Mouse (Mus musculus) limb, embryonic 10.5 days (tissue): ENCODE measurements around the gene Atp5d. TPM values are rescaled to one million over a fixed set of nuclear protein-coding genes. Genes with fewer than 3 reads are reported as not detected.
A peak's percentile ranks its signal among the peaks of the same experiment; 100 is the strongest.

Source experiments
- DNase-seq: peaks from one replicate; pipeline ENCODE4 v3.0.0-alpha.2; 2017; ENCODE audit warnings: low spot score
- H3K27ac ChIP-seq: fragments of 300-500 bp; sonication (generic); 2 replicates; pipeline ENCODE4 v1.5.1; 2016; ENCODE audit warnings: mild to moderate bottlenecking
- H3K27me3 ChIP-seq: fragments of 300-500 bp; sonication (generic); 2 replicates; pipeline ENCODE4 v1.6.1; 2016; ENCODE audit warnings: low read depth, mild to moderate bottlenecking; ENCODE audit not compliant: poor library complexity, severe bottlenecking
- H3K36me3 ChIP-seq: fragments of 300-500 bp; sonication (generic); 2 replicates; pipeline ENCODE4 v1.6.1; 2016; ENCODE audit warnings: mild to moderate bottlenecking, moderate library complexity
- H3K4me1 ChIP-seq: fragments of 300-500 bp; sonication (generic); 2 replicates; pipeline ENCODE4 v1.6.1; 2016
- H3K4me3 ChIP-seq: fragments of 300-500 bp; sonication (generic); 2 replicates; pipeline ENCODE4 v1.5.1; 2016; ENCODE audit warnings: mild to moderate bottlenecking, moderate library complexity
- H3K9me3 ChIP-seq: fragments of 300-500 bp; sonication (generic); replicated peaks from 2 replicates; pipeline ENCODE4 v1.6.1; 2016; ENCODE audit warnings: mild to moderate bottlenecking
- WGBS: fragments of 180-500 bp; shearing (Covaris S2); methylation state at CpG from one replicate; pipeline ENCODE4 v1.1.7; 2016; 5-methylcytosine and 5-hydroxymethylcytosine counted together
- polyA plus RNA-seq: library from polyadenylated mRNA; unstranded; fragments of >200 nt; fragmentation: Nextera tagmentation; extraction: Ambion mirVana; gene quantifications from 2 replicates; pipeline ENCODE4 v1.2.1, GENCODE M21; 2016

Atp5d gene
- polyA plus RNA-seq = 487 and 503 TPM in 2 replicates

GRCm38 (mm10) chr10:80138553-80139438 lies at the start of gene Atp5d:
Gene Atp5d, plus strand, starts transcription at chr10:80138632.
- 0 out of 2 replicates have a peak, but pooled peaks cover 2% of the 10 kb centered on the region for H3K9me3 ChIP-seq
- under 1% methylated on average over 87 of the region's 94 CpGs for WGBS
- peak within 1 kb of the TSS; percentile 88 for H3K27ac ChIP-seq
- DNase-seq = peak; percentile 62
- peaks cover 33% of the 10 kb centered on the region for H3K36me3 ChIP-seq
- H3K4me3 ChIP-seq = peak within 1 kb of the TSS; percentile 85
- H3K4me1 ChIP-seq = peaks cover 67% of the 10 kb centered on the region
- peaks cover 67% of the 10 kb centered on the region for H3K27me3 ChIP-seq

- 61% methylated on average over 4 of the region's 4 CpGs for WGBS
- no peak for DNase-seq
- Histone ChIP-seq H3K4me1 (peaks cover 7% of the 10 kb centered on the region), H3K27me3 (no peaks in the 10 kb centered on the region), H3K4me3 (0 out of 2 replicates have a peak overlapping the region, but pooled peaks have one; percentile 5), H3K36me3 (peaks cover 31% of the 10 kb centered on the region), H3K27ac (no peak overlapping the region; the same call in 1 of the 2 replicates), H3K9me3 (no peaks in the 10 kb centered on the region)
Observed at GRCm38 (mm10) chr10:80089146-80089545, 49.3 kb upstream of the Atp5d start.

GRCm38 (mm10) chr10:80091527-80091926 lies 46.9 kb upstream of the Atp5d start:
- H3K27ac ChIP-seq = no peak overlapping the region
- no peaks in the 10 kb centered on the region for H3K27me3 ChIP-seq
- WGBS = 93% methylated on average over 6 of the region's 6 CpGs
- H3K9me3 ChIP-seq = no peaks in the 10 kb centered on the region
- no peak overlapping the region for H3K4me3 ChIP-seq
- no peak for DNase-seq
- H3K36me3 ChIP-seq = peaks cover 16% of the 10 kb centered on the region
- peaks cover 13% of the 10 kb centered on the region for H3K4me1 ChIP-seq

GRCm38 (mm10) chr10:80092690-80093089 lies 45.7 kb upstream of the Atp5d start:
- Histone ChIP-seq H3K27me3 (no peaks in the 10 kb centered on the region), H3K9me3 (no peaks in the 10 kb centered on the region), H3K4me3 (no peak overlapping the region), H3K36me3 (peaks cover 16% of the 10 kb centered on the region), H3K4me1 (peaks cover 23% of the 10 kb centered on the region), H3K27ac (no peak overlapping the region)
- WGBS = 90% methylated on average over 5 of the region's 5 CpGs
- no peak for DNase-seq

GRCm38 (mm10) chr10:80094085-80094484 lies 44.3 kb upstream of the Atp5d start:
- H3K4me1 ChIP-seq = peaks cover 30% of the 10 kb centered on the region
- no peak overlapping the region for H3K4me3 ChIP-seq
- peaks cover 16% of the 10 kb centered on the region for H3K36me3 ChIP-seq
- H3K9me3 ChIP-seq = no peaks in the 10 kb centered on the region
- H3K27me3 ChIP-seq = no peaks in the 10 kb centered on the region
- no peak for DNase-seq
- 95% methylated on average over 6 of the region's 6 CpGs for WGBS
- H3K27ac ChIP-seq = no peak overlapping the region

GRCm38 (mm10) chr10:80094684-80095083 lies 43.7 kb upstream of the Atp5d start:
- no peak overlapping the region for H3K27ac ChIP-seq
- peaks cover 32% of the 10 kb centered on the region for H3K4me1 ChIP-seq
- no peak for DNase-seq
- no peak overlapping the region for H3K4me3 ChIP-seq
- H3K36me3 ChIP-seq = peaks cover 16% of the 10 kb centered on the region
- H3K27me3 ChIP-seq = no peaks in the 10 kb centered on the region
- 89% methylated on average over 3 of the region's 3 CpGs for WGBS
- no peaks in the 10 kb centered on the region for H3K9me3 ChIP-seq

GRCm38 (mm10) chr10:80095547-80095946 lies 42.9 kb upstream of the Atp5d start:
- DNase-seq = no peak
- Histone ChIP-seq H3K27ac (no peak overlapping the region), H3K9me3 (no peaks in the 10 kb centered on the region), H3K36me3 (peaks cover 13% of the 10 kb centered on the region), H3K27me3 (no peaks in the 10 kb centered on the region), H3K4me1 (peaks cover 37% of the 10 kb centered on the region), H3K4me3 (no peak overlapping the region)
- WGBS = 91% methylated on average over 5 of the region's 5 CpGs

GRCm38 (mm10) chr10:80097275-80097674 lies 41.2 kb upstream of the Atp5d start:
- no peaks in the 10 kb centered on the region for H3K9me3 ChIP-seq
- H3K4me3 ChIP-seq = 0 out of 2 replicates have a peak overlapping the region, but pooled peaks have one; percentile 5
- H3K27me3 ChIP-seq = no peaks in the 10 kb centered on the region
- peak; percentile 65 for DNase-seq
- peak overlapping the region; percentile 50 for H3K27ac ChIP-seq
- H3K36me3 ChIP-seq = 0 out of 2 replicates have a peak, but pooled peaks cover 4% of the 10 kb centered on the region
- peaks cover 54% of the 10 kb centered on the region for H3K4me1 ChIP-seq
- 17% methylated on average over 6 of the region's 7 CpGs for WGBS

- no peak overlapping the region for H3K4me3 ChIP-seq
- H3K27ac ChIP-seq = no peak overlapping the region; the same call in 1 of the 2 replicates
- 88% methylated on average over 5 of the region's 5 CpGs for WGBS
- H3K4me1 ChIP-seq = peaks cover 61% of the 10 kb centered on the region
- H3K27me3 ChIP-seq = no peaks in the 10 kb centered on the region
- 0 out of 2 replicates have a peak, but pooled peaks cover 4% of the 10 kb centered on the region for H3K36me3 ChIP-seq
- no peaks in the 10 kb centered on the region for H3K9me3 ChIP-seq
- no peak for DNase-seq
Observed at GRCm38 (mm10) chr10:80098630-80099029, 39.8 kb upstream of the Atp5d start.

GRCm38 (mm10) chr10:80100982-80101381 lies 37.5 kb upstream of the Atp5d start:
- Histone ChIP-seq H3K4me3 (peak overlapping the region; percentile 99), H3K36me3 (0 out of 2 replicates have a peak, but pooled peaks cover 3% of the 10 kb centered on the region)
- WGBS = 65% methylated on average over 11 of the region's 11 CpGs

GRCm38 (mm10) chr10:80102216-80102915 lies 36.1 kb upstream of the Atp5d start:
- Histone ChIP-seq H3K27ac (peak overlapping the region; percentile 94), H3K9me3 (no peaks in the 10 kb centered on the region), H3K4me1 (peaks cover 54% of the 10 kb centered on the region), H3K4me3 (peak overlapping the region; percentile 99), H3K27me3 (no peaks in the 10 kb centered on the region), H3K36me3 (no peaks in the 10 kb centered on the region)
- WGBS = under 1% methylated on average over 59 of the region's 59 CpGs
- peak; percentile 94 for DNase-seq

More at GRCm38 (mm10) chr10:80100982-80101381, 37.5 kb upstream of the Atp5d start:
- peaks cover 61% of the 10 kb centered on the region for H3K4me1 ChIP-seq
- H3K9me3 ChIP-seq = no peaks in the 10 kb centered on the region
- H3K27me3 ChIP-seq = no peaks in the 10 kb centered on the region
- H3K27ac ChIP-seq = peak overlapping the region; percentile 28; the same call in 1 of the 2 replicates
- no peak for DNase-seq

GRCm38 (mm10) chr10:80103032-80103431 lies 35.4 kb upstream of the Atp5d start:
- Histone ChIP-seq H3K36me3 (no peaks in the 10 kb centered on the region), H3K4me3 (peak overlapping the region; percentile 99; the same call in 1 of the 2 replicates), H3K9me3 (no peaks in the 10 kb centered on the region), H3K27ac (peak overlapping the region; percentile 94), H3K4me1 (peaks cover 47% of the 10 kb centered on the region), H3K27me3 (no peaks in the 10 kb centered on the region)
- no peak for DNase-seq
- WGBS = 86% methylated on average over 2 of the region's 2 CpGs
